In genomic region chr10:96744167-96744777, GRCm38 (mm10) we compare ENCODE assay signal across 8 mouse cellular contexts.
DNase-seq lines count a peak whose midpoint lies in the region; ATAC-seq and TF ChIP-seq lines count a peak whose summit lies in the region.

No protein-coding gene starts in this region.

- DNase-seq in neural tube, embryonic 10.5 days (ENCODE audit: extremely low spot score, low spot score): no peak
- DNase-seq in heart, postnatal 36 days: peak; percentile 59 to 61
- DNase-seq in lung, adult 18-20 months: peak; percentile 18 to 42
- DNase-seq in embryo, embryonic 11 days: no peak
- no peak for DNase-seq in urinary bladder, postnatal 10 days (ENCODE audit: low spot score)
- no peak for DNase-seq in spleen, adult 18-20 months

- no peak for TF ChIP-seq CTCF in embryonic fibroblast, embryonic 13.5 days (IDR thresholded peaks at IDR 0.05; ENCODE audit: borderline replicate concordance, insufficient read depth, low read length)

- intact Hi-C loops in heart, postnatal 36 days (cut with DNase I): loop anchor here (10.0 kb wide), 1 partner anchor 529 kb away; no protein-coding TSS in a partner anchor

- 0 out of 2 replicates have a peak overlapping the region, but pooled peaks have one; percentile 1 for H3K4me2 ChIP-seq in neural tube, embryonic 13.5 days

- H3K4me1 ChIP-seq in neural tube, embryonic 13.5 days (replicated peaks): peaks cover 12% of the 10 kb centered on the region; the same call in 1 of the 2 replicates
- H3K4me1 ChIP-seq in embryonic fibroblast, embryonic 13.5 days (ENCODE audit: control insufficient read depth, insufficient read depth, low read length): 0 out of 2 replicates have a peak, but pooled peaks cover 4% of the 10 kb centered on the region

- H3K9me3 ChIP-seq in neural tube, embryonic 13.5 days: no peaks in the 10 kb centered on the region

- no peaks in the 10 kb centered on the region for H3K36me3 ChIP-seq in neural tube, embryonic 13.5 days

- H3K4me3 ChIP-seq in neural tube, embryonic 13.5 days: no peak overlapping the region
- H3K4me3 ChIP-seq in embryonic fibroblast, embryonic 13.5 days (ENCODE audit: insufficient read depth, low read length): no peak overlapping the region

- H3K9ac ChIP-seq in neural tube, embryonic 13.5 days: no peak overlapping the region

- ATAC-seq in neural tube, embryonic 13.5 days (ENCODE audit: low read depth): no peak

- WGBS in neural tube, embryonic 13.5 days: 46% methylated on average over 11 of the region's 11 CpGs

- no peak for TF ChIP-seq POLR2A in embryonic fibroblast, embryonic 13.5 days (IDR thresholded peaks at IDR 0.05; ENCODE audit: low read depth, low read length)

- no peaks in the 10 kb centered on the region for H3K27me3 ChIP-seq in neural tube, embryonic 13.5 days

- no peak overlapping the region for H3K27ac ChIP-seq in neural tube, embryonic 13.5 days (replicated peaks)
- H3K27ac ChIP-seq in embryonic fibroblast, embryonic 13.5 days (ENCODE audit: insufficient read depth, low read length): peak overlapping the region; percentile 8; the same call in 1 of the 2 replicates

Comparison
In these comparisons a context has a peak if more than half of its experiments do, and no peak if none do; other contexts are left out.
1. DNase-seq: peak in heart, postnatal 36 days (2 of 2) and lung, adult 18-20 months (2 of 2); none in neural tube, embryonic 10.5 days (single experiment), embryo, embryonic 11 days (single experiment), urinary bladder, postnatal 10 days (single experiment) and spleen, adult 18-20 months (0 of 2).